Mouse (Mus musculus): ENCODE results near the gene Kcnj4. TPM values are rescaled to one million over a fixed set of nuclear protein-coding genes. Genes with fewer than 3 reads are reported as not detected.

The Kcnj4 gene
- polyA plus RNA-seq, 1 experiment from 2014 or later, result not detected

DNA sequence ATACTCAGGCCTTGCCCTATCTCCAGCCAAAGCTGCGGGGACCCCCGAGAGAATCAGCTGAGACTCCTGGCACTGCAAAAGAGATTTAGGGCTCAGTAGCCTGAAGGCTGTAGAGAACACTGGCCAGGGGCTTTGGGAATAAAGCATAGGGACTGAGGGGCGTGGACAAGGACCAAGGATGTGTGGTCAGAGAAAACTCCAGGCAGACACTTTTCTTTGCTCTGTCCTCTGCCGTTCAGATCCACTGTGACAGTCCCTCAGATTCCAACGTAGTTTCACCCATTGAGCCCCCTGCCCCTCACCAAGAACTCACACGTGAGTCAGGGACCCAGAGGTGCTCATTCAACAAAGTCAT lies 62.8 kb downstream of the Kcnj4 start:
- H3K9me3 ChIP-seq (ENCODE audit: control insufficient read depth), result no peaks in the 10 kb centered on the region
- peak overlapping the region; percentile 91 for H3K27ac ChIP-seq (ENCODE audit: low read depth, low read length)
- peak overlapping the region; percentile 79 for H3K4me3 ChIP-seq (ENCODE audit: low read depth, low read length)
- no peaks in the 10 kb centered on the region for H3K27me3 ChIP-seq (replicated peaks; ENCODE audit: control insufficient read depth, insufficient read depth, low read length)
- H3K36me3 ChIP-seq (ENCODE audit: control insufficient read depth, insufficient read depth), result no peaks in the 10 kb centered on the region
- no peak for ATAC-seq
- TF ChIP-seq CTCF (IDR thresholded peaks at IDR 0.05; ENCODE audit: low read depth), result no peak
- H3K9ac ChIP-seq (ENCODE audit: low read depth, low read length), result peak overlapping the region; percentile 94
- WGBS, result 13% methylated on average over 6 of the region's 6 CpGs
- H3K4me1 ChIP-seq (replicated peaks; ENCODE audit: control insufficient read depth, insufficient read depth, low read length), result 0 out of 2 replicates have a peak, but pooled peaks cover 5% of the 10 kb centered on the region
- H3K4me2 ChIP-seq (replicated peaks; ENCODE audit: low read depth), result peak overlapping the region; percentile 88

DNA sequence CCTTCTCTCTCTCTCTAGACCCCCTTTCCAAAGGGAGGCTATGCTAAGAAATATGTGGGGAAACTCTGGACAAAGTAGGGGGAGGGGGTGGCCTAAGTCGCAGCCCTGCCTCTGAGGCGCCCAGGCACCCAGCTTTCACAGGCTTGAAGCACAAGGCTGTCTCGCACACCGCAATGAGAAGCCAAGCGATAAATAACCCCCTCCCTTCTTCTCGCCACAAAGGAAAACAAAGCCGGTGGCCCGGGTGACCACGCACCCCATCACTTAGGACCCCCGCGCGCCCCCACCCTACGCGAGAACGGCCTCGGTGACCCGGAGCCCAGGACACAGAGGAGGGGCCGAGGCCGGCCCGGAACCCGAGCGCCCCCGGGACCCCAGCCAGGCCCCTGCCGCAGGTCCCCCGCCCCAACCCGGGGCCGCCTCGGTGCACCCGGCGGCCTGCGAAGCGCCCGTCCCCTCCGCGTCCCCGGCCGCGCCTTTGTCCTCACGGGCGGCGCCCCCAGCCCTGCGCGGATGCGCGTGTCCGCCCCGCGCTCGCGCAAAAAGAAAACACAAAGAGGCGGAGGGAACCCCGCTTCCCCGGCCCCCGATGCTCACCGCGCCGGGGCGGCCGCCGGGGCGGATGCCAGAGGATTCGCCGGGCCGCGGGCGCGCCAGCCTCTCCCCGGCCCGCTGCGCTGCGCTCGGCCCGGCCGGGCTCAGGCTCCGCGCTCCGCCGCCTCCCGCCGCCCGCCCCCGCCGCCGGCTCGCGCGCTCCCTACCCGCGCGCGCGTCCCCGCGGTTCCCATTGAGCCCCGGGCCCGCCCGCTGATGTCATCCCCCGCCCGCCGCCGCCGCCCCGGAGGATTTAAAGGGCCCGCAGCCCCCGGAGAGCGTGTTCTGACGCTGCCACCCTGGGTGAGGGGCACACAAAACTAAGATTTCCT lies 63.4 kb downstream of the Kcnj4 start:
- H3K27me3 ChIP-seq (replicated peaks; ENCODE audit: control insufficient read depth, insufficient read depth, low read length), result no peaks in the 10 kb centered on the region
- H3K9ac ChIP-seq (ENCODE audit: low read depth, low read length), result peak overlapping the region; percentile 94
- H3K4me3 ChIP-seq (ENCODE audit: low read depth, low read length), result peak overlapping the region; percentile 79
- no peak for TF ChIP-seq CTCF (IDR thresholded peaks at IDR 0.05; ENCODE audit: low read depth)
- 1% methylated on average over 83 of the region's 107 CpGs for WGBS
- H3K36me3 ChIP-seq (ENCODE audit: control insufficient read depth, insufficient read depth), result no peaks in the 10 kb centered on the region
- no peaks in the 10 kb centered on the region for H3K9me3 ChIP-seq (ENCODE audit: control insufficient read depth)
- peak overlapping the region; percentile 88 for H3K4me2 ChIP-seq (replicated peaks; ENCODE audit: low read depth)
- H3K4me1 ChIP-seq (replicated peaks; ENCODE audit: control insufficient read depth, insufficient read depth, low read length), result 0 out of 2 replicates have a peak, but pooled peaks cover 5% of the 10 kb centered on the region
- peak; percentile 63 for ATAC-seq
- H3K27ac ChIP-seq (ENCODE audit: low read depth, low read length), result peak overlapping the region; percentile 91

DNA sequence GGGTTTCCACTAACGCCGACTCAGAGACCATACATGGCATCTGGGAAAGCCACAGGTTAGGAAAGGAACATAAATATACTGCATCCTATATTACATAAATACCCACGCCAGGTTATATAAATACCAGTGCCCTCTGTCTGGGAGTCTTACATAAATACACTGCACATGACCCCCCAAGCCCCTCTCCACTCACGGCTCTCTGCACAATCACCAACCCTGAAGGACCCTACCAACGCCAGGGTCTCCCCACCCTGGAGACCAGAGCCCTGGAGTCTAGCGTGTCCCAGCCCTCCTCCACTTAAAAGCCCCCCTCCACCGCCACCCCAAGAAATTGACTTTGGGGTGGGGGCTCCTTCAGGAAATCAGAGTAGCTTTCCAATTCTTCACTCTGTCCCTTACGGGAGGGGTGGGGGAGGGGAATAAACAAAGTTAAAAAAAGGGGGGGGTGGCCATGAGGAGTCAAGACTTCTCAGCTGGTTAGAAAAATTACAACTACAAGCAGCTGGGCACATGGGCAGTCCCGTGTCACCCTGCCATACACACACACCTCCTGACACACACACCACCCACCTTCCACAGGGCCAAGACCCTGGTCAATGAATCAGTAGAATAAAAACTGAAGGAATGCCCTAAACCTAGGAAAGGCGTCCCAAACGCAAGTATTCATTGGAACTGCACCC lies 64.2 kb downstream of the Kcnj4 start:
- 0 out of 2 replicates have a peak, but pooled peaks cover 5% of the 10 kb centered on the region for H3K4me1 ChIP-seq (replicated peaks; ENCODE audit: control insufficient read depth, insufficient read depth, low read length)
- H3K4me2 ChIP-seq (replicated peaks; ENCODE audit: low read depth), result peak overlapping the region; percentile 88
- H3K9me3 ChIP-seq (ENCODE audit: control insufficient read depth), result no peaks in the 10 kb centered on the region
- H3K4me3 ChIP-seq (ENCODE audit: low read depth, low read length), result peak overlapping the region; percentile 79
- TF ChIP-seq CTCF (IDR thresholded peaks at IDR 0.05; ENCODE audit: low read depth), result no peak
- ATAC-seq, result peak; percentile 32; the same call in 1 of the 2 replicates
- no peaks in the 10 kb centered on the region for H3K27me3 ChIP-seq (replicated peaks; ENCODE audit: control insufficient read depth, insufficient read depth, low read length)
- H3K27ac ChIP-seq (ENCODE audit: low read depth, low read length), result peak overlapping the region; percentile 91; the same call in 1 of the 2 replicates
- H3K36me3 ChIP-seq (ENCODE audit: control insufficient read depth, insufficient read depth), result no peaks in the 10 kb centered on the region
- peak overlapping the region; percentile 94 for H3K9ac ChIP-seq (ENCODE audit: low read depth, low read length)
- 22% methylated on average over 11 of the region's 11 CpGs for WGBS

DNA sequence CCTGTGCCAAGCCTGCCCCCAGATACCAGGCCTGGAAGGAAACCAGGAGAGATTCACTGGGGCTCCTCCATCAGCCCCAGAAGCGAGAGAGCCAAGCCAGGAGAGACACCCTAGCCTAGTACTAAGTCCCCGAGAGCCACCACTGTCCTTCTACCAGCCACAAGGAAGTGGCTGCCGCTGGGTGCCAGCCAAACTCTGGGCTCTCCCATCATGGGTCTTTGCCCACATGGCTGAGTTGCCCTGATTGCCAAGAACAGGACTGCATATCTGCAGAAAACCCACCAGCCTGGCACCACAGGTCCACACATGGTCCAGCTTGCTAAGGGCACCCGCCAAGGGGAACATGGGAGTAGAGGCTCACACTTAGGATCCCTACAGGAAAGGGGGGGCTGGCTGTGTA lies 64.8 kb downstream of the Kcnj4 start:
- no peak for TF ChIP-seq CTCF (IDR thresholded peaks at IDR 0.05; ENCODE audit: low read depth)

DNA sequence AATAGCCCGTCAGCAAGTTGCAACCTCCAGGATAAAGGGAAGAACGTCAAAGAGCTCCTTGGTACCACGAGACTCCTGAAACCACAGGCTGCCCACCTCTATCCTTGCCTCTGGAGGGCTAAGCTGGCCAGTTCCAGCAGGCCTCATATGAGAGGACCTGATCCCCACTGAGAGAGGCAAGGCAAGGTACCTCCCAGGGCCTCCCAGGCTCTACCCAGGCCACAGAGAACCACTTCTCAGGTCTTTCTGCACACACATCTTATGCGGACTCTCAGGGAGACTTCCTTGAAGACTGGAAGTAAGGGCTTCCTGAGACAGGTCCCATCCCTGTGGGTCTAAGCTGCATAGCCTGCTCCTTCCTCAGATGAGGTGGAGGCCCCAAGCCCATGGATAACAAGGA lies 65.7 kb downstream of the Kcnj4 start:
- Histone ChIP-seq H3K4me1 (replicated peaks; ENCODE audit: control insufficient read depth, insufficient read depth, low read length) (0 out of 2 replicates have a peak, but pooled peaks cover 5% of the 10 kb centered on the region), H3K4me2 (replicated peaks; ENCODE audit: low read depth) (0 out of 2 replicates have a peak overlapping the region, but pooled peaks have one; percentile 88), H3K9me3 (ENCODE audit: control insufficient read depth) (no peaks in the 10 kb centered on the region), H3K27me3 (replicated peaks; ENCODE audit: control insufficient read depth, insufficient read depth, low read length) (no peaks in the 10 kb centered on the region), H3K27ac (ENCODE audit: low read depth, low read length) (no peak overlapping the region), H3K36me3 (ENCODE audit: control insufficient read depth, insufficient read depth) (0 out of 2 replicates have a peak, but pooled peaks cover 3% of the 10 kb centered on the region), H3K9ac (ENCODE audit: low read depth, low read length) (no peak overlapping the region), H3K4me3 (ENCODE audit: low read depth, low read length) (no peak overlapping the region)
- TF ChIP-seq CTCF (IDR thresholded peaks at IDR 0.05; ENCODE audit: low read depth), result no peak
- no peak for ATAC-seq
- 60% methylated on average over 4 of the region's 4 CpGs for WGBS

More for the DNA sequence above, 64.8 kb downstream of the Kcnj4 start:
- H3K9me3 ChIP-seq (ENCODE audit: control insufficient read depth), result no peaks in the 10 kb centered on the region
- 0 out of 2 replicates have a peak overlapping the region, but pooled peaks have one; percentile 79 for H3K4me3 ChIP-seq (ENCODE audit: low read depth, low read length)
- H3K27me3 ChIP-seq (replicated peaks; ENCODE audit: control insufficient read depth, insufficient read depth, low read length), result no peaks in the 10 kb centered on the region
- 0 out of 2 replicates have a peak, but pooled peaks cover 5% of the 10 kb centered on the region for H3K4me1 ChIP-seq (replicated peaks; ENCODE audit: control insufficient read depth, insufficient read depth, low read length)
- H3K4me2 ChIP-seq (replicated peaks; ENCODE audit: low read depth), result peak overlapping the region; percentile 88
- 0 out of 2 replicates have a peak, but pooled peaks cover 3% of the 10 kb centered on the region for H3K36me3 ChIP-seq (ENCODE audit: control insufficient read depth, insufficient read depth)
- no peak for ATAC-seq
- H3K27ac ChIP-seq (ENCODE audit: low read depth, low read length), result no peak overlapping the region
- peak overlapping the region; percentile 94; the same call in 1 of the 2 replicates for H3K9ac ChIP-seq (ENCODE audit: low read depth, low read length)
- WGBS, result 60% methylated on average over 4 of the region's 4 CpGs

DNA sequence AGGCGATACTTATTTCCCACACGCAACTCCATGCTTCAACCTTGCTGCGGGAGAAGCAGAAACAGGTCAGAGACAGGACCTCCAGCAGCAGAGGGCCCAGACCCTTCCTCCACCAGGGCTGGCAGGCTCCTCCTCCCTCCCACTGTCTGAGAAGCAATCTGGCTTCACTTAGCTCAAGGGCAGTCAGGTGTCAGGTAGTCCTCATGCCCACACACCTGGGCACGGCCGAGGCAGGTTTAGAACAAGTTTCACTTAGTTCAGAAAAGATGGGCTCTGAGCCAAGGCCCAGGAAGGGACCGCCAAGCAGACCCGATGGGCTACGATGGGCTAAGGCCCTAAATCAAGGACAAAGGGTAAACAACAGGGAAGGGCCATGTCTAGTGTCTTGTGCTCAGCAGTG lies 66.2 kb downstream of the Kcnj4 start:
- Histone ChIP-seq H3K27ac (ENCODE audit: low read depth, low read length) (0 out of 2 replicates have a peak overlapping the region, but pooled peaks have one; percentile 50), H3K4me2 (replicated peaks; ENCODE audit: low read depth) (no peak overlapping the region)

More for the DNA sequence above, 66.2 kb downstream of the Kcnj4 start:
- no peak overlapping the region for H3K4me3 ChIP-seq (ENCODE audit: low read depth, low read length)
- H3K9ac ChIP-seq (ENCODE audit: low read depth, low read length), result no peak overlapping the region
- 0 out of 2 replicates have a peak, but pooled peaks cover 3% of the 10 kb centered on the region for H3K36me3 ChIP-seq (ENCODE audit: control insufficient read depth, insufficient read depth)
- H3K4me1 ChIP-seq (replicated peaks; ENCODE audit: control insufficient read depth, insufficient read depth, low read length), result 0 out of 2 replicates have a peak, but pooled peaks cover 5% of the 10 kb centered on the region
- no peaks in the 10 kb centered on the region for H3K27me3 ChIP-seq (replicated peaks; ENCODE audit: control insufficient read depth, insufficient read depth, low read length)
- 60% methylated on average over 8 of the region's 8 CpGs for WGBS
- no peaks in the 10 kb centered on the region for H3K9me3 ChIP-seq (ENCODE audit: control insufficient read depth)
- ATAC-seq, result no peak
- no peak for TF ChIP-seq CTCF (IDR thresholded peaks at IDR 0.05; ENCODE audit: low read depth)

All from intestine, postnatal 0 days (tissue).